Mouse (Mus musculus): Measurements from ENCODE around the gene Eml6.

GRCm38 (mm10) chr11:29788499-29788898, 237.3 kb downstream of the Eml6 start:
- TF ChIP-seq CTCF (IDR thresholded peaks at IDR 0.05; ENCODE audit: low read depth, low read length): no peak
- TF ChIP-seq TAL1 (conservative IDR thresholded peaks at IDR 0.05; ENCODE audit: low read depth, low read length): no peak
- no peak for TF ChIP-seq GATA1 (IDR thresholded peaks at IDR 0.05; ENCODE audit: borderline replicate concordance, low read length)
- TF ChIP-seq POLR2AphosphoS5 (IDR thresholded peaks at IDR 0.05; ENCODE audit: insufficient replicate concordance, low read depth, low read length): no peak
- no peak for TF ChIP-seq GATA2 (IDR thresholded peaks at IDR 0.05; ENCODE audit: borderline replicate concordance, low read depth, low read length)

Data from G1E (cell line).